Mouse (Mus musculus) adrenal gland (tissue): ENCODE data around the gene Hoxb2.

Experiments used
- intact Hi-C: fragments of 180-260 bp; cut with DNase I; formaldehyde crosslinking; loops from one replicate; pipeline ENCODE4 v1.15.1; 2025

Hoxb2 gene

DNA sequence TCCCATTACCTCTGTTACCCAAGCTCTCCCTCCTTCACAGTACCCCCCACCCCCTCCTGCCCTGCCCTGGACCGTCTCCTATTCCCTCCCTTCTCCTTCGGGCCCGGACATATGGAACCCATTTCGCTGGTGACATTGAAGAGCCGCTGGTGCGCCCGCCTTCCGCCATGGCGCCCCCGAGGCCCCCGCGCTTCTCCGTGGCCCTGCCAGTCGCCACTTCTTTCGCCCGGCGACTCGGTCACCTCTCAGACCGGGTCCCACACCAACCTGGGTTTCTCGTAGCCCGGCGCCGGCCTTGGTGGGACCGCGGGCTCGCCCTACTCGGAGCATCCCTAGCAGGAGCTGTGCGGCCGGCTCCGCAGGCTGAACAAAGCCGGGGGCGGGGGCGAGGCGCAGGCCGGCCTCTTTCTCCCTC, 17.7 kb upstream of the Hoxb2 start:
- intact Hi-C loops: no loop called here

DNA sequence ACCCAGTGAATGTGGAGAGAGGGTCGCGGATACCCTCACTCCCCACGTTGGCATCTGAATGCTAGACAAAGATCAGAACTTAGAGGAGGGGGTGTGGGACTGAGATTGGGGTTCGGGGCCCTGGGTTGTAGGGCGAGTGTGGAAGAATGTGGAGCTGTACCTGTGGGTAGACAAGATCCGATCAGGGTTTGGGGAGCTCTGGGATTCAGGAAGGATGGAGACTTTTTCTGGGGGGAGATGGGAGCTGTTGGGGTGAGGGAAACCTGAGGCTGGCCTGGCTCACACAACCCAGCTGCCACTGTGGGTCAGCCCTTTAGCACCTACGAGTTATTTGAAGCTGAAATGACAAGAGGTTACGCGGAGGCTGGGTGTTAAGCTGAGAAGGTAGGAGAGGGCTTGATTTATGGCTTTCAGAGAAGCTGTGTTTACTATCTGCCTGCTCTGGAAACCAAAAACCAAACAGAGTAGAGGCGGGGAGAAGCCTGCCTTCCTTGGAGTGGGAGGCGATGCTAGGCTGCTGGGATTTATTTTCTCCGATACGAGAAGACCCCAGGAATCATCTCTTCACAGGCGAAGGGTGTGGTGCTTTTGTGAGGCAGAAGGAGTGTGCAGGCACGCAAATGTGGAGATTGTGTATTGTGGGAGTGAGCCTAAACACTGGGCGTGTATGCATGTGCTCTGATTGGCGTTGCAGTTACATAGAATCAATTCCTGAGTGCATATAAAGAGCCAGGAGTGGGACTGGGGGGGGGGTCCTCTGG, 16.9 kb upstream of the Hoxb2 start:
- intact Hi-C loops: no loop called here

DNA sequence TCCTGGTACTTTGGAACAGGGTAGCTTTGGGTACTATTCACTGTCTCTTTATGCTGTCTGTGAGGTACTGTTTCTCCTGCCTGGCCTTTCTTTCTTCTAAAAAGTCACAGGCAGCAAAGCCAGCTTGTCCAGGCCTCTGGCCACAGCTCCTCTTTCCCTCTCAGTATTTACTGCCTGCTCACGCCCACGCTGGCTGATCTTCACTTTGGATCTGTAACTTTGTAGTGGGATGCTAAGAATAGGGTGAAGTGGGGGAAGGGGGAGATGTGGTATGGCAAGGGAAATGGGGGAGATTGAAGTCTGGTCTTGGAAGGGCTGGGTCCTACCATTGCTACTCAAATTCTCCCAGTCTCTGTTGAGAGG, 16.3 kb upstream of the Hoxb2 start:
- intact Hi-C loops: no loop called here

- intact Hi-C loops: no loop called here
Observed at GRCm38 (mm10) chr11:96334998-96335397, 15.3 kb upstream of the Hoxb2 start.

- intact Hi-C loops: no loop called here
Observed at GRCm38 (mm10) chr11:96336597-96336996, 13.7 kb upstream of the Hoxb2 start.

GRCm38 (mm10) chr11:96337026-96337425, 13.3 kb upstream of the Hoxb2 start:
- intact Hi-C loops: no loop called here

GRCm38 (mm10) chr11:96338957-96339855, 11.1 kb upstream of the Hoxb2 start:
- intact Hi-C loops: no loop called here

DNA sequence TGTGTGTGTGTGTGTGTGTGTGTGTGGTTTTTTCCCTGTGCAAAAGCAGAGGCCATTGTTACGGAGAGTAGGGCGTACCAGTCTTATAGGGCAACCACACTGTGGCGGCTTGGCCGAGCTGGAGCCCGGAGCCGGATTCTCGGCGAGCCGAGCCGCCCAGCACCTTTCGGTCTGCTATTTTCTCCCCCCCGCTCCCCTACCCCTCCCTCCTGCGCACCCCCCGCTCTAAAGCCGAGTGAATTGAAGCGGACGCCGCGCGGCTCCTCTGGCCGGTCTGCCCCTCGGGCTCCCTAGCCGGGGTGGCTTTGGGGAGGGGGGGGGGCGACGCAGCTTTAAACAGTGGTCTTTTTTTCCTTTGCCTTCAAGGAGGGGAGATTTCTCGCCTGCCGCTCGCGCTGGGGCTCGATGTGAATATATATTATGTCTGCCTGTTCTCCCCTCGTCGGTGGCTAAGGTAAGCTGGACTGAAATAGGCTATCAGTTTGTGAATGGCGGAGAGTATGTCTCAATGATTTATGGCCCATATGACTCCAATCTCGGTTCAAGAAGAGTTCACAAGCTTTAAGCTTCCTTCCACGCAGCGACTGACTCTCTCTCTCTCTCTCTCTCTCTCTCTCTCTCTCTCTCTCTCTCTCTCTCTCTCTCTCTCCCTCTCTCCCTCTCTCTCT, 9.5 kb upstream of the Hoxb2 start:
- intact Hi-C loops: no loop called here

- intact Hi-C loops: loop anchor here (2.0 kb wide), 1 partner anchor 17 kb away; no protein-coding TSS in a partner anchor
Observed at GRCm38 (mm10) chr11:96341701-96342575, 8.4 kb upstream of the Hoxb2 start.

- intact Hi-C loops: loop anchor here (2.0 kb wide), 1 partner anchor 18 kb away; no protein-coding TSS in a partner anchor
Observed at GRCm38 (mm10) chr11:96342576-96342930, 7.8 kb upstream of the Hoxb2 start.

DNA sequence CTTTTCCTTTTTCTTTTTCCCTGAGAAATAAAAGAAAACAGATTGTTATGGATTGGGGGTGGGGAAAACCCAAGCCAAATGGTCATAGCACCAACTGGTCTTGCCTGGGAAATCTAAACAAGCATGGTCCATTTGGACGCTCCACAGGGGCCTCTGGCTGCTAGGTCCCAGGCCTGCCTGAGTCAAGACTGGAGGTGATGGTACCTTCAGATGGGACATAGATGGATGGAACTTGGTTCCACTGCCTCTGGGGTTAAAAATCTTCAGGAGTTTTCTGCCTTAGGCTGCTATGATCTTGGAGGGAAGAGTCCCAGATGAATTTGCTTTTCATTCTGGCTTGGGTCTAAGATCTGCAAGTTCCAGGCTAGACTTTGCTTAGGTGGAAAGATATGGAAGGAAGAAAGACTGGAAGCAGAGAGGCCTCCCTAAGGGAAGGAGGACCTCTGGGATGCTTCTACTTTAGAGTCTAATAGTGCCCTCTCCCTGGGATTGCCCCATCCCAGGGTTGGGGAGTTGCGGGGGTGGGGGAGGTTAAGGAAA, 7.0 kb upstream of the Hoxb2 start:
- intact Hi-C loops: loop anchor here (2.0 kb wide), 1 partner anchor 18 kb away; no protein-coding TSS in a partner anchor

DNA sequence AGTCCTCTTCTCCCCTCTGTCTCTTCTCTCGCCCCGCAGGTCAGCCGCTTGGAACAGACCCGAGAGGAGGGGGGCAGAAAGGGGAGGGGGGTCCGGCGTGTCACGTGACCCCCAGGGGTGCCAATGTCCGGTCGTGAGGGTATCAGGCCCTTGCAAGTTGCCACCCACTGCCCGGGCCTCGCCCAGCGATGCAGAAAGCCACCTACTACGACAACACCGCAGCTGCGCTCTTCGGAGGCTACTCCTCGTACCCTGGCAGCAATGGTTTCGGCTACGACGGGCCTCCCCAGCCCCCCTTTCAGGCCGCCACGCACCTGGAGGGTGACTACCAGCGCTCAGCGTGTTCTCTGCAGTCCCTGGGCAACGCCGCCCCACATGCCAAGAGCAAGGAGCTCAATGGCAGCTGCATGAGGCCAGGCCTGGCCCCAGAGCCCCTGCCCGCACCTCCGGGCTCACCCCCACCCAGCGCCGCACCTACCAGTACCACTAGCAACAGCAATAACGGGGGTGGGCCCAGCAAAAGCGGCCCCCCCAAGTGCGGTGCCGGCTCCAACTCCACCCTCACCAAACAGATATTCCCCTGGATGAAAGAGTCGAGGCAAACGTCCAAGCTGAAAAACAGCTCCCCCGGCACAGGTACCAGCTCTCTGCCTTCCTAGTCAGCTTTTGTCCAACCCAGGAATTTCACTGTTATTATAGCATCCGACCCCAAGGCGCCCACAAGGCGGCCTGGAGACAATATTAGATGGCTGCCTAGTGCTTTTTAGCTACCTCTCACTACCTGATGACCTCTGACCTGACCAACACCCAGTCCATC, 6.1 kb upstream of the Hoxb2 start:
- intact Hi-C loops: no loop called here

DNA sequence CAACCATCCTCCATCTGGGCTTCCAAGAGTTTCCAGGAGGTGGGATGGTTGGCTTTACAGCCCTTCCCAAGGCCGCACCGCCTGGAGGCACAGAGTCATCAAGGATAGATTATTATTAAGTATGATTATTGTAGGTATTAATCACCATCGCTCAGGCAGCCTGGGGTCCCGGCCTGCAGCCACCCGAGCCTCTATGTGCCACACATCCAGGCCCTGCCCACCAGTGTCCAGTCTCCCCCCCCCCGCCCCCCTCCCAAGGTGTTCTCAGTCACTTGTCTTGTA, 5.5 kb upstream of the Hoxb2 start:
- intact Hi-C loops: no loop called here

- intact Hi-C loops: no loop called here
Observed at GRCm38 (mm10) chr11:96345220-96345892, 5.0 kb upstream of the Hoxb2 start.

GRCm38 (mm10) chr11:96345893-96346806, 4.2 kb upstream of the Hoxb2 start:
- intact Hi-C loops: no loop called here

- intact Hi-C loops: no loop called here
Observed at GRCm38 (mm10) chr11:96346916-96347520, 3.3 kb upstream of the Hoxb2 start.

- intact Hi-C loops: no loop called here
Observed at GRCm38 (mm10) chr11:96347717-96348116, 2.6 kb upstream of the Hoxb2 start.
